Mouse (Mus musculus): Measurements from ENCODE around the gene Rxfp4. TPM values are rescaled to one million over a fixed set of nuclear protein-coding genes. Genes with fewer than 3 reads are reported as not detected.

The Rxfp4 gene
- not detected in 2 replicates for polyA plus RNA-seq (2015; fragmentation: Nextera tagmentation; extraction: Ambion mirVana)

GRCm38 (mm10) chr3:88652846-88653515, at the start of gene Rxfp4:
Gene Rxfp4 (minus strand): TSS chr3:88653142.
- Histone ChIP-seq H3K4me1 (replicated peaks) (0 out of 2 replicates have a peak, but pooled peaks cover 4% of the 10 kb centered on the region), H3K9ac (no peak within 1 kb of the TSS), H3K4me2 (no peak within 1 kb of the TSS), H3K9me3 (replicated peaks) (no peaks in the 10 kb centered on the region), H3K36me3 (replicated peaks) (0 out of 2 replicates have a peak, but pooled peaks cover 3% of the 10 kb centered on the region), H3K4me3 (replicated peaks) (no peak within 1 kb of the TSS), H3K27me3 (no peaks in the 10 kb centered on the region), H3K27ac (replicated peaks) (no peak within 1 kb of the TSS)
- WGBS (ENCODE audit: insufficient replicate concordance): 75% methylated on average over 17 of the region's 17 CpGs
- ATAC-seq (ENCODE audit: insufficient read depth): no peak

- Histone ChIP-seq H3K27me3 (no peaks in the 10 kb centered on the region), H3K36me3 (replicated peaks) (peaks cover 92% of the 10 kb centered on the region), H3K4me1 (replicated peaks) (no peaks in the 10 kb centered on the region), H3K9ac (no peak overlapping the region), H3K4me3 (replicated peaks) (no peak overlapping the region), H3K27ac (replicated peaks) (no peak overlapping the region), H3K9me3 (replicated peaks) (no peaks in the 10 kb centered on the region), H3K4me2 (no peak overlapping the region)
- ATAC-seq (ENCODE audit: insufficient read depth): no peak
- 83% methylated on average over 3 of the region's 3 CpGs for WGBS (ENCODE audit: insufficient replicate concordance)
Observed at GRCm38 (mm10) chr3:88701222-88701621, 48.3 kb upstream of the Rxfp4 start.

GRCm38 (mm10) chr3:88700247-88700646, 47.3 kb upstream of the Rxfp4 start:
- Histone ChIP-seq H3K36me3 (replicated peaks) (peaks cover 95% of the 10 kb centered on the region), H3K9me3 (replicated peaks) (no peaks in the 10 kb centered on the region), H3K9ac (no peak overlapping the region), H3K4me2 (no peak overlapping the region), H3K27ac (replicated peaks) (no peak overlapping the region), H3K27me3 (no peaks in the 10 kb centered on the region), H3K4me1 (replicated peaks) (no peaks in the 10 kb centered on the region), H3K4me3 (replicated peaks) (no peak overlapping the region)
- WGBS (ENCODE audit: insufficient replicate concordance): 85% methylated on average over 3 of the region's 3 CpGs
- ATAC-seq (ENCODE audit: insufficient read depth): no peak

- Histone ChIP-seq H3K4me1 (replicated peaks) (no peaks in the 10 kb centered on the region), H3K36me3 (replicated peaks) (peaks cover 95% of the 10 kb centered on the region), H3K4me3 (replicated peaks) (no peak overlapping the region), H3K9ac (no peak overlapping the region), H3K27me3 (no peaks in the 10 kb centered on the region), H3K27ac (replicated peaks) (no peak overlapping the region), H3K4me2 (no peak overlapping the region), H3K9me3 (replicated peaks) (no peaks in the 10 kb centered on the region)
- 84% methylated on average over 6 of the region's 6 CpGs for WGBS (ENCODE audit: insufficient replicate concordance)
- ATAC-seq (ENCODE audit: insufficient read depth): no peak
Observed at GRCm38 (mm10) chr3:88698834-88699233, 45.9 kb upstream of the Rxfp4 start.

- Histone ChIP-seq H3K27ac (replicated peaks) (no peak overlapping the region), H3K4me2 (no peak overlapping the region), H3K9ac (no peak overlapping the region), H3K4me1 (replicated peaks) (no peaks in the 10 kb centered on the region), H3K36me3 (replicated peaks) (peaks cover 94% of the 10 kb centered on the region), H3K27me3 (no peaks in the 10 kb centered on the region), H3K4me3 (replicated peaks) (no peak overlapping the region), H3K9me3 (replicated peaks) (no peaks in the 10 kb centered on the region)
- WGBS (ENCODE audit: insufficient replicate concordance): 74% methylated on average over 1 of the region's 1 CpGs
- no peak for ATAC-seq (ENCODE audit: insufficient read depth)
Observed at GRCm38 (mm10) chr3:88698051-88698450, 45.1 kb upstream of the Rxfp4 start.

GRCm38 (mm10) chr3:88695545-88695944, 42.6 kb upstream of the Rxfp4 start:
- Histone ChIP-seq H3K9ac (no peak overlapping the region), H3K27ac (replicated peaks) (no peak overlapping the region), H3K4me2 (no peak overlapping the region), H3K9me3 (replicated peaks) (no peaks in the 10 kb centered on the region), H3K27me3 (no peaks in the 10 kb centered on the region), H3K4me3 (replicated peaks) (no peak overlapping the region), H3K4me1 (replicated peaks) (no peaks in the 10 kb centered on the region), H3K36me3 (replicated peaks) (peaks cover 97% of the 10 kb centered on the region)
- no peak for ATAC-seq (ENCODE audit: insufficient read depth)

- H3K27me3 ChIP-seq: no peaks in the 10 kb centered on the region
- peaks cover 59% of the 10 kb centered on the region for H3K36me3 ChIP-seq (replicated peaks)
- WGBS (ENCODE audit: insufficient replicate concordance): 76% methylated on average over 5 of the region's 5 CpGs
- no peak overlapping the region for H3K4me3 ChIP-seq (replicated peaks)
- H3K4me2 ChIP-seq: no peak overlapping the region
- H3K9ac ChIP-seq: no peak overlapping the region
- H3K9me3 ChIP-seq (replicated peaks): no peaks in the 10 kb centered on the region
- ATAC-seq (ENCODE audit: insufficient read depth): no peak
- H3K27ac ChIP-seq (replicated peaks): no peak overlapping the region
- peaks cover 27% of the 10 kb centered on the region for H3K4me1 ChIP-seq (replicated peaks)
Observed at GRCm38 (mm10) chr3:88689079-88689478, 36.1 kb upstream of the Rxfp4 start.

DNA sequence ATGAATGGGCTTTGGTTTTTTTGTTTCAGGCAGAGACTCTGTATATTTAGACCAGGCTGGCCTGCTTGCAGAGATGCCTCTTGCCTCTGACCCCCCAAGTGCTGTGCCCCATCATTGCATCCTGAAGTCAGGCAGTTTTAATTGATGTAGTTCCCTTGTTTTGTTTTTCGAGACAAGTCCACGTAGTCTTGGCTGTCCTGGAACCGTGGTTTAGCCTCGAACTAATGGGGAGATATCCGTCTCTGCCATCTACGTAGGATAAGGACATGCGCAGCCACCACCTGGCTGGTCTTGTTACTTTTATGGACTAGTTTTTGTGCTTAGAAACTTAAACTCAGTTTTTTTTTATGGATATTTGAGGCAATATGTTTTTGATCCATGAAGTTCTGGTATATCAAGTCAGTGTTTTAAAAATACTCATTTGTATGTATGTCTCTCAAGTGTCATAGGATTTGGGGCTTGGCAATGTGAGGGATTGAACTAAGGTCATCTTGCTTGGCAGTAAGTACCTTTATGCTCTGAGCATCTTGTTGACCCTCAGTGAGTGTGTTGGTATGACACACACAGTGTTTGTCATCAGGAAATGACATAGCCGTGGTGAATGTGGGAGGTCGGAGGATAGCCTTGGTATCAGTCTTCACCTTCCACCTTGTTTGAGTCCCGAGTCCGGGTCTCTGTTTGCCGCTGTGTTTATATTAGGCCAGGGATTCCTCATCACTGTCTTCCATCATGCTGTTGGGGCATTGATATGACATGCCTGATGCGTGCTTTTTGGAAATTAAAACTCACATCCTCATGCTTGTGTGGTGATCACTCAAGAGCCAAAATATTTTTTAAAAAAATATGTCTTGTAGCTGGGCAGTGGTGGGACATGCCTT, 34.0 kb upstream of the Rxfp4 start:
- Histone ChIP-seq H3K36me3 (replicated peaks) (peaks cover 40% of the 10 kb centered on the region), H3K9ac (peak overlapping the region; percentile 83), H3K4me2 (peak overlapping the region; percentile 84), H3K9me3 (replicated peaks) (no peaks in the 10 kb centered on the region), H3K4me1 (replicated peaks) (peaks cover 28% of the 10 kb centered on the region), H3K27ac (replicated peaks) (peak overlapping the region; percentile 85), H3K27me3 (no peaks in the 10 kb centered on the region), H3K4me3 (replicated peaks) (peak overlapping the region; percentile 76)
- WGBS (ENCODE audit: insufficient replicate concordance): 16% methylated on average over 13 of the region's 13 CpGs
- no peak for ATAC-seq (ENCODE audit: insufficient read depth)

DNA sequence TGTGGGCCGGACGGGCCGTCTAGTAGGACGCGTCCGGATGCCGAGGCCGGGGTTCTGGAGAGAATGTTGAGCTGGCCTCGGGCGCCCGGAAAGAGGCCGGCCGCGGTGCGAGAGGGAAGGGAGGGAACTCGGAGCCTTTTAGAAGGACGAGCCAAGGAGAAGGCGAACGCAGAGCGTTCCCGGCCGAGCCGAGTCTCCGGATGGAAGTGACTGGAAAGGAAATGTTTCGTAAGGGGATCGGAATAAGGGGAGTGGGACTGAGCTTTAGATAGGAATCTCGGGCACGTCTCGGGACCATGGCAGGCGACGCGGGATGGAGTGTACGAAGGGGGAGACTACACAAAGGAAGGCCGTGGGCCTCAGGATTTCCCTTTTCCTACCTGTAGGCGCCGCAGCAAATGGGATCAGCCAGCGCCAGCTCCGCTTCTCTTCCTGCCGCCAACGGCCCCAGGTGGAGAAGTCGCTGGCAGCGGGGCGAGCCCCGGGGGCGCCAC, 33.1 kb upstream of the Rxfp4 start:
- peak overlapping the region; percentile 83 for H3K9ac ChIP-seq
- H3K27ac ChIP-seq (replicated peaks): peak overlapping the region; percentile 85
- H3K27me3 ChIP-seq: no peaks in the 10 kb centered on the region
- H3K4me1 ChIP-seq (replicated peaks): peaks cover 28% of the 10 kb centered on the region
- no peaks in the 10 kb centered on the region for H3K9me3 ChIP-seq (replicated peaks)
- peak; percentile 59 for ATAC-seq (ENCODE audit: insufficient read depth)
- WGBS (ENCODE audit: insufficient replicate concordance): under 1% methylated on average over 44 of the region's 45 CpGs
- H3K36me3 ChIP-seq (replicated peaks): peaks cover 30% of the 10 kb centered on the region
- peak overlapping the region; percentile 84 for H3K4me2 ChIP-seq
- H3K4me3 ChIP-seq (replicated peaks): peak overlapping the region; percentile 76

GRCm38 (mm10) chr3:88684980-88685941, 32.3 kb upstream of the Rxfp4 start, which contains the start of gene Khdc4:
Gene Khdc4 (plus strand): TSS chr3:88685803.
- H3K9me3 ChIP-seq (replicated peaks): no peaks in the 10 kb centered on the region

More at GRCm38 (mm10) chr3:88684980-88685941, 32.3 kb upstream of the Rxfp4 start, which contains the start of gene Khdc4:
- peak; percentile 99 for ATAC-seq (ENCODE audit: insufficient read depth)
- peak within 1 kb of the TSS; percentile 84 for H3K4me2 ChIP-seq
- H3K27me3 ChIP-seq: no peaks in the 10 kb centered on the region
- under 1% methylated on average over 47 of the region's 47 CpGs for WGBS (ENCODE audit: insufficient replicate concordance)
- H3K27ac ChIP-seq (replicated peaks): peak within 1 kb of the TSS; percentile 85
- H3K9ac ChIP-seq: peak within 1 kb of the TSS; percentile 83
- peaks cover 28% of the 10 kb centered on the region for H3K4me1 ChIP-seq (replicated peaks)
- H3K4me3 ChIP-seq (replicated peaks): peak within 1 kb of the TSS; percentile 76
- H3K36me3 ChIP-seq (replicated peaks): peaks cover 23% of the 10 kb centered on the region
